Mouse (Mus musculus): ENCODE results near the gene Zfp961. TPM values are rescaled to one million over a fixed set of nuclear protein-coding genes. Genes with fewer than 3 reads are reported as not detected.
"Not testable (repeated sequence)": the region's sequence is repeated elsewhere in the genome, so short reads cannot be mapped to it uniquely, and the experiment has no call there.

The Zfp961 gene
- polyA plus RNA-seq, 1 experiment from 2014 or later: 16.9 TPM

DNA sequence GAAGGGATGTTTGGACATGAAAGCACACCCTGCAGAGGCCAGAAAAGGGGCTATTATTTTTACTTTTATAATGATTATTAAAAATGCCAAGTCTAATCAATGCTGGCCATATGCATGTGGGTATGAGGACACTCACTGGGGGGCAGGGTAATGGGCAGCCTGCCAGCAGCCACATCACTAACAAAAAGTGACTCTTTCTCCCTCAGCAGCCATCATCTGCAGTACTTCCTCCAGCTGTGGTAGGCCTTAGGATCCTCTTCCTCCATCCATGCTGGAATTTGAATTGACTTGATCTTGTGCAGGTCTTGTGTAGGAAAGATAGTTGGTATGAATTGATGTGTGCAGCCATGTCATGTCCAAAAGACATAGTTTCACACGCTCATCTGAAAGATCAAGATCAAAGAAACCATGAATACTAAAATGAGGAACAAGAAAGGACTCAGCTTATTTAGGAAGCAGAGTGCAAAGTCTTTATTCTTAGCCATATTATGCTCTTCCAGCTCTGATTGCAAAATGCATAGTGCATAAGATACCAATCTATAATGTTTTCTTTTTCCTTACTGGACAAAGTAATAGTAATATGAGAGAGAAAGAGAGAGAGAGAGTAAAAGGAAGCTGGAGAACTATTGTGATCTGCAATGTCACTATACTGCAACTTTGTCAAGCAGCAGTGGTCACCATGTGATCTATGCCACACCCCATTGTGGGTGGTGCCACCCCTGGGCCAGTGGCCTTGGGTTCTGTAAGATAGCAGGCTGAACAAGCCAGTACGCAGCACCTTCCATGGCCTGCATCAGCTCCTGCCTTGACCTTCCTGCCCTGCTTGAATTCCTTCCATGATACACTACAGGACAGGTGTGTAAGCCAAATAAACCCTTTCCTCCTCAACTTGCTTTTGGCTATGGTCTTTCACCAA is 10.3 kb upstream of the Zfp961 start:
- no peak for ATAC-seq (ENCODE audit: low FRiP score)
- no peaks in the 10 kb centered on the region for H3K4me1 ChIP-seq (replicated peaks)
- 0 out of 2 replicates have a peak, but pooled peaks cover 3% of the 10 kb centered on the region for H3K27me3 ChIP-seq
- no peak overlapping the region for H3K9ac ChIP-seq
- H3K4me2 ChIP-seq: no peak overlapping the region
- no peak overlapping the region for H3K4me3 ChIP-seq
- H3K36me3 ChIP-seq: no peaks in the 10 kb centered on the region
- WGBS: 77% methylated on average over 2 of the region's 2 CpGs
- no peaks in the 10 kb centered on the region for H3K9me3 ChIP-seq
- no peak overlapping the region for H3K27ac ChIP-seq

GRCm38 (mm10) chr8:71941776-71942175 is 9.1 kb upstream of the Zfp961 start:
- 91% methylated on average over 1 of the region's 1 CpGs for WGBS
- Histone ChIP-seq H3K9ac (no peak overlapping the region), H3K9me3 (no peaks in the 10 kb centered on the region), H3K4me2 (no peak overlapping the region), H3K27ac (no peak overlapping the region), H3K36me3 (no peaks in the 10 kb centered on the region), H3K4me3 (no peak overlapping the region), H3K4me1 (replicated peaks) (no peaks in the 10 kb centered on the region), H3K27me3 (0 out of 2 replicates have a peak, but pooled peaks cover 3% of the 10 kb centered on the region)
- no peak for ATAC-seq (ENCODE audit: low FRiP score)

- no peak for ATAC-seq (ENCODE audit: low FRiP score)
- Histone ChIP-seq H3K4me1 (replicated peaks) (peaks cover 20% of the 10 kb centered on the region), H3K4me2 (no peak overlapping the region), H3K4me3 (no peak overlapping the region), H3K27me3 (0 out of 2 replicates have a peak, but pooled peaks cover 3% of the 10 kb centered on the region), H3K9ac (no peak overlapping the region), H3K9me3 (no peaks in the 10 kb centered on the region), H3K36me3 (0 out of 2 replicates have a peak, but pooled peaks cover 3% of the 10 kb centered on the region), H3K27ac (no peak overlapping the region)
- WGBS: 91% methylated on average over 5 of the region's 5 CpGs
Observed at GRCm38 (mm10) chr8:71948624-71949023, 2.2 kb upstream of the Zfp961 start.

DNA sequence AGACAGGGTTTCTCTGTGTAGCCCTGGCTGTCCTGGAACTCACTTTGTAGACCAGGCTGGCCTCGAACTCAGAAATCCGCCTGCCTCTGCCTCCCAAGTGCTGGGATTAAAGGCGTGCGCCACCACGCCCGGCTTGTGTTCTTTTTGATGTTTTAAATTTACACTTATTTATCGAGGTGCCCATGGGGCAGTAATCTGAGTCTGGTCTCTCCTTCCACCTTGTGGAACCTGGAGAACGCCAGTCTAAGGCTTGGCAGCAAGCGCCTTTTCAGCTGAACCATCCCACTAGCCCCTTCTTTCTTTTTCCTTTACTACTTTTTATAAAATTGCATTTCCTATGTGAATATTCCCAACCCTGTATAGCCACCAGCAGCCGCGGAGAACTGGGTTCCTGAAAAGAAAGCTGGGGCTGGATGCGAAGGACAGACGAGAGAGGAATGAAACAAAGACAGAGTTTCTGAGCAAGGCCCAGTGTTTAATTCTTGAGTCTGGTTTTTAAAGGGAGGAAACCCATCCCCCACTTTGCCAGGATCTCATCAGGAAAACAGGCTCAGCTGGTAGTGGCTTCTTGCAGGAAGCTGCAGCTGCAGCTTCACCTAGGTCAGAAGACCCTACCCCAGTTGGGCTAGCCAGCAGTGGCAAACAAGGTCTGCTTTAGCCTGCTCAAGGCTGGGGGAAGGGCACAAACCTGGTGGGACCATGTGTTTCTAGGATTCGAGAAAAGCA is 761 bp downstream of the Zfp961 start:
- 38% methylated on average over 14 of the region's 14 CpGs for WGBS
- Histone ChIP-seq H3K9me3 (peaks cover 5% of the 10 kb centered on the region; the same call in 1 of the 2 replicates), H3K4me2 (peak overlapping the region; percentile 65), H3K36me3 (peaks cover 18% of the 10 kb centered on the region), H3K27ac (peak overlapping the region; percentile 63), H3K27me3 (no peaks in the 10 kb centered on the region), H3K4me1 (replicated peaks) (peaks cover 20% of the 10 kb centered on the region), H3K9ac (peak overlapping the region; percentile 83), H3K4me3 (peak overlapping the region; percentile 77)
- no peak for ATAC-seq (ENCODE audit: low FRiP score)

DNA sequence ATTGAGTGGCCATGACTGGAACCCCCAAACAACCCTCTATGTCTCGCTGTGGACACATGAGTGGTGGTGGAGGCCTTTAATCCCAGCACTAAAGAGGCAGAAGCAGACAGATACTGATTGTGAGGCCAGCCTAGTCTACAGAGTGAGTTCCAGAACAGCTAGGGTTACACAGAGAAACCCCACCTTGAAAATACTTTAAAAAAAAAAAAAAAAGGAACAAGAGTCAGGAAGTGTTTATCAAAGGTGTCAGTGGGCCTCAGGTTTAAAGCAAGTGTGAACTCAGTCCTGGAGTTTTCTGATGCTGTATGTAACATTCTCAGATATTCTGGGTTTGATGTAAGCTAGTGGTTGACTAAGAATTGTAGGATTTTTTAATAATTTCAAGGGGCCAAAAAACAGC is 1.7 kb downstream of the Zfp961 start:
- ATAC-seq (ENCODE audit: low FRiP score): no peak
- Histone ChIP-seq H3K27me3 (no peaks in the 10 kb centered on the region), H3K4me3 (no peak overlapping the region), H3K36me3 (peaks cover 18% of the 10 kb centered on the region), H3K9ac (peak overlapping the region; percentile 83; the same call in 1 of the 2 replicates), H3K9me3 (peaks cover 5% of the 10 kb centered on the region; the same call in 1 of the 2 replicates), H3K4me1 (replicated peaks) (peaks cover 20% of the 10 kb centered on the region), H3K27ac (no peak overlapping the region), H3K4me2 (0 out of 2 replicates have a peak overlapping the region, but pooled peaks have one; percentile 65)
- WGBS: 96% methylated on average over 1 of the region's 1 CpGs

DNA sequence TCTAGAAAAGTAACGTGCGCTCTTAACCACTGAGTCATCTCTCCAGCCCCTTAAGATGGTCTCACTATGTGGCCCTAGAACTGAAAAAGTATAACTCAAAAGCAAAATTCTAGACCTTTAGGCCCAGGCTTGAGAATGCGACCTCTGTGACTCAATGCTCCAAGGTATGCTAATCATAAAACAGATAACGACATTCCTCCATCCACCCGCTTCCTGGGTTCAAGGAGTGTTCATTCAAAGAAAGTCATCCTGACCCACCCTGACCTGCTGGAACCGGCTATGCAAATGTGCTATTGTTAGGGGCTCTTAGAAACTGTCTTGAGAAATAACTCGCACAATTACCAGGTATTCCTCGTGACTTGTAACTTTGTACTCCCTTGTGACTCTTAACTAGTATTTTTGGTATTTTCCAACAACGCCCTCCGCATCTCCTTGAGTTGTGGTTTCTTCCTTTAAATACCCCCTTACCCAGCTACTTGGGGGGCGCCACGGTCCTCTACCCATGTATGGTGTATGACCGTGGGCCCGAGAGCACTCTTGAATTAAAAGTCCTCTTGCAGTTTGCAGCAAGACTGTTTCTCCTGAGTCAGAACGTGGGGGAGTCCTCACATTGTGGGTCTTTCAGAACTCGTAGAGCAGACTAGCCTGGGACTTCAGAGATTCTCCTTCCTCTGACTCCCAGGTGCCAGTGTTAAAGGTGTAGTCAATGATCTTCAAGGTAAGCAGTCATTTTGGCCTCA is 2.3 kb downstream of the Zfp961 start:
- WGBS: 97% methylated on average over 16 of the region's 16 CpGs
- H3K4me3 ChIP-seq: not testable (repeated sequence)

GRCm38 (mm10) chr8:71954666-71955065 is 3.8 kb downstream of the Zfp961 start:
- H3K4me1 ChIP-seq (replicated peaks): peaks cover 20% of the 10 kb centered on the region
- no peak overlapping the region for H3K9ac ChIP-seq
- ATAC-seq (ENCODE audit: low FRiP score): no peak
- no peak overlapping the region for H3K27ac ChIP-seq
- no peaks in the 10 kb centered on the region for H3K27me3 ChIP-seq
- H3K4me2 ChIP-seq: no peak overlapping the region
- H3K36me3 ChIP-seq: peaks cover 25% of the 10 kb centered on the region
- 99% methylated on average over 9 of the region's 9 CpGs for WGBS
- H3K4me3 ChIP-seq: no peak overlapping the region
- peaks cover 5% of the 10 kb centered on the region; the same call in 1 of the 2 replicates for H3K9me3 ChIP-seq

More for the DNA sequence above, 2.3 kb downstream of the Zfp961 start:
- H3K4me1 ChIP-seq (replicated peaks): peaks cover 20% of the 10 kb centered on the region
- H3K9ac ChIP-seq; H3K27me3 ChIP-seq; H3K27ac ChIP-seq; ATAC-seq (ENCODE audit: low FRiP score); H3K4me2 ChIP-seq; H3K9me3 ChIP-seq: not testable (repeated sequence)
- H3K36me3 ChIP-seq: peaks cover 20% of the 10 kb centered on the region

- Histone ChIP-seq H3K36me3 (peaks cover 21% of the 10 kb centered on the region), H3K4me1 (replicated peaks) (no peaks in the 10 kb centered on the region), H3K9ac (no peak overlapping the region), H3K4me2 (no peak overlapping the region), H3K9me3 (peaks cover 3% of the 10 kb centered on the region; the same call in 1 of the 2 replicates), H3K4me3 (no peak overlapping the region), H3K27me3 (no peaks in the 10 kb centered on the region), H3K27ac (no peak overlapping the region)
- ATAC-seq (ENCODE audit: low FRiP score): no peak
Observed at GRCm38 (mm10) chr8:71960483-71960882, 9.6 kb downstream of the Zfp961 start.

DNA sequence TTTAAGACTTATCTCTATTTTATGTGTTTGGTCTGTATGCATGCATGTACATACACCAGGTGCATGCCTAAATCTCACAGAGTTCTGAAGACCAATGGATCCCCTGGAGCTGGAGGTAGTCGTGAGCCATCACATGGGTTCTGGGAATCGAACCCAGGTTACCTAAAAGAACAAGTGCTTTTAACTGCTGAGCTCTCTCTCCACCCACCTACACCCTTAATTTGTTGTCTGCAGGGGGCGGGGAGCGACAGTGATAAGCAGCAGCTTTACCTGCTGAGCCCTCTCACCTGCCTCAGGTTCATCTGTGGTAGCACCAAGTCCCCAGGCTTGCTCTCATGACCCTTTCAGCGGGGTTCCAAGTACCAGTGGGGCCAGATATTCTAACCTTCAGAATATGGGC is 11.0 kb downstream of the Zfp961 start:
- Histone ChIP-seq H3K27me3 (no peaks in the 10 kb centered on the region), H3K27ac (no peak overlapping the region), H3K4me2 (no peak overlapping the region), H3K4me3 (no peak overlapping the region), H3K36me3 (peaks cover 34% of the 10 kb centered on the region), H3K4me1 (replicated peaks) (no peaks in the 10 kb centered on the region), H3K9me3 (0 out of 2 replicates have a peak, but pooled peaks cover 3% of the 10 kb centered on the region), H3K9ac (no peak overlapping the region)
- no peak for ATAC-seq (ENCODE audit: low FRiP score)
- WGBS: 94% methylated on average over 5 of the region's 5 CpGs

DNA sequence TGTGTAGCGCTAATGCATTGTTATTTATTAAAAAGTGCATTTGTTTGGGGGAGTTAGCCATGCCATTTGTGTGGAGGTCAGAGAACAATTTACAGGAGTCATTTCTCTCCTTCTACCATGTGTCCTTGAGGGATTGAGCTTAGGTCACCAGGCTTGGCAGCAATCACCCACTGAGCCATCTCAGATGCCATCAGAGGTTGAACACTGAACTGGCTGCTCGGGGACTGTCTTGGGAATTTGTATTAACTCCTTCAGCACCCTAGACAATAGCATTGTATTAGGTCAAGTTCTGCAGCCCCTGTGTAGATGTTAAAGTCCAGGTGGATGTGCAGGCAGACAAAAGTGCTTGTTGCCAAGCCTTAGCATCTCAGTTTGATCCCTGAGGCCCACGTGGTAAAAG is 13.2 kb downstream of the Zfp961 start:
- peaks cover 9% of the 10 kb centered on the region; the same call in 1 of the 2 replicates for H3K9me3 ChIP-seq
- no peak overlapping the region for H3K4me2 ChIP-seq
- H3K9ac ChIP-seq: no peak overlapping the region
- no peak for ATAC-seq (ENCODE audit: low FRiP score)
- H3K4me3 ChIP-seq: no peak overlapping the region
- 89% methylated on average over 3 of the region's 3 CpGs for WGBS
- no peak overlapping the region for H3K27ac ChIP-seq
- H3K4me1 ChIP-seq (replicated peaks): no peaks in the 10 kb centered on the region
- H3K27me3 ChIP-seq: no peaks in the 10 kb centered on the region
- peaks cover 51% of the 10 kb centered on the region for H3K36me3 ChIP-seq

GRCm38 (mm10) chr8:71965166-71965565 is 14.3 kb downstream of the Zfp961 start:
- Histone ChIP-seq H3K27ac (no peak overlapping the region), H3K27me3 (no peaks in the 10 kb centered on the region), H3K9ac (no peak overlapping the region), H3K4me1 (replicated peaks) (no peaks in the 10 kb centered on the region), H3K9me3 (peaks cover 9% of the 10 kb centered on the region; the same call in 1 of the 2 replicates), H3K36me3 (peaks cover 58% of the 10 kb centered on the region), H3K4me2 (no peak overlapping the region), H3K4me3 (no peak overlapping the region)
- 96% methylated on average over 2 of the region's 2 CpGs for WGBS
- ATAC-seq (ENCODE audit: low FRiP score): no peak

DNA sequence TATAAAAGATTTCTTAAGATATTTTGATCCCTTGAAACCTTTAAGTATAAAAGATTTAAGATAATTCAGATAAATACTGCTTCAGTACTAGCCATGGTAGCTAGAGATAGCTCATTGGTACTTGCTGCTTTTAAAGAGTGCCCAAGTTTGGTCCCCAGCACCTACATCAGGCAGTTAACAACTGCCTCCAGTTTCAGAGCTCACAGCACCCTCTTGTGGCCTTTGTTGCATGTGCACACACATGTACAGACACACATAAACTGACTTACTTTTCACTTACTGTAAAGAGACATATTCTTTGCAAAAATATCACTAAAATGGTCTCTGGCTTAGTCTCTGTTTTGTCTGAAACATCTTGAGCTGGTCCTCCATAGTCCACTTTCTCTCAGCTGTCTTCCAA is 15.6 kb downstream of the Zfp961 start:
- Histone ChIP-seq H3K9ac (no peak overlapping the region), H3K27me3 (no peaks in the 10 kb centered on the region), H3K9me3 (peaks cover 9% of the 10 kb centered on the region; the same call in 1 of the 2 replicates), H3K27ac (no peak overlapping the region), H3K4me1 (replicated peaks) (no peaks in the 10 kb centered on the region), H3K4me3 (no peak overlapping the region), H3K36me3 (peaks cover 58% of the 10 kb centered on the region), H3K4me2 (no peak overlapping the region)
- no peak for ATAC-seq (ENCODE audit: low FRiP score)

Measured in hindbrain, embryonic 13.5 days (tissue).